Mouse (Mus musculus) ES-E14 (cell line): ENCODE measurements around the gene Eif3b. TPM values are rescaled to one million over a fixed set of nuclear protein-coding genes. Genes with fewer than 3 reads are reported as not detected.

ENCODE experiments used
- DNase-seq: peaks from one replicate; pipeline ENCODE4 v3.0.0-alpha.2; 2013; ENCODE audit warnings: low read depth, low spot score
- H3K27ac ChIP-seq: 2 replicates; pipeline ENCODE4 v1.5.1; 2012; ENCODE audit warnings: low read depth, mild to moderate bottlenecking, low read length, moderate library complexity, mixed read lengths; ENCODE audit not compliant: poor library complexity, insufficient read depth, severe bottlenecking
- H3K36me3 ChIP-seq: 2 replicates; pipeline ENCODE4 v1.6.1; 2012; ENCODE audit warnings: mild to moderate bottlenecking, low read length, moderate library complexity, mixed read lengths; ENCODE audit not compliant: control insufficient read depth, poor library complexity, insufficient read depth, severe bottlenecking
- H3K4me1 ChIP-seq, 2 experiments: fragments of 150-350 bp in 1 of 2; sonication (generic) in 1 of 2; 2 replicates each; pipeline ENCODE4 v1.6.1; 2012; ENCODE audit warnings: low read length in 2 of 2, mild to moderate bottlenecking in 1 of 2, mixed read lengths in 1 of 2; ENCODE audit not compliant: control insufficient read depth in 2 of 2, insufficient read depth in 2 of 2, poor library complexity in 1 of 2
- H3K4me3 ChIP-seq, 2 experiments: fragments of 150-350 bp in 1 of 2; sonication (generic) in 1 of 2; 2 replicates each; pipeline ENCODE4 v1.5.1; 2012; ENCODE audit warnings: low read length in 2 of 2, low read depth in 1 of 2, mild to moderate bottlenecking in 1 of 2, mixed read lengths in 1 of 2; ENCODE audit not compliant: insufficient read depth in 1 of 2, poor library complexity in 1 of 2, severe bottlenecking in 1 of 2
- H3K9ac ChIP-seq: 2 replicates; pipeline ENCODE4 v1.6.1; 2012; ENCODE audit warnings: low read depth, mild to moderate bottlenecking, low read length, mixed read lengths; ENCODE audit not compliant: poor library complexity, insufficient read depth, severe bottlenecking
- H3K9me3 ChIP-seq: fragments of 150-350 bp; sonication (generic); 2 replicates; pipeline ENCODE4 v1.6.1; 2012; ENCODE audit warnings: low read depth, mild to moderate bottlenecking, low read length; ENCODE audit not compliant: control insufficient read depth, insufficient read depth
- CHD2 ChIP-seq: IDR thresholded peaks from 2 replicates; pipeline ENCODE4 v1.6.1; 2014; ENCODE audit warnings: mild to moderate bottlenecking, low read depth, low read length, inconsistent platforms
- HCFC1 ChIP-seq: IDR thresholded peaks from 2 replicates; pipeline ENCODE4 v1.6.1; 2012; ENCODE audit warnings: low read length, inconsistent platforms, borderline replicate concordance; ENCODE audit not compliant: insufficient read depth
- MAFK ChIP-seq: IDR thresholded peaks from 2 replicates; pipeline ENCODE4 v1.6.1; 2014; ENCODE audit warnings: mild to moderate bottlenecking, low read depth, low read length, inconsistent platforms; ENCODE audit not compliant: insufficient read depth
- ZC3H11A ChIP-seq: IDR thresholded peaks from 2 replicates; pipeline ENCODE4 v1.6.1; 2012; ENCODE audit warnings: low read depth, mild to moderate bottlenecking, inconsistent platforms, low read length, borderline replicate concordance
- ZNF384 ChIP-seq: IDR thresholded peaks from 2 replicates; pipeline ENCODE4 v1.6.1; 2012; ENCODE audit warnings: low read depth, low read length, inconsistent platforms
- in situ Hi-C, 2 experiments: fragments of 600-800 bp; cut with MboI; formaldehyde crosslinking; loops; one replicate each; pipeline ENCODE4 v1.15.1; 2025; ENCODE audit warnings: low sequenced_read_pairs in 2 of 2, inconsistent platforms in 1 of 2; ENCODE audit not compliant: unreplicated experiment in 2 of 2
- total RNA-seq: library from RNA; depleted of rRNA; stranded (reverse); fragments of 300-350 nt; gene quantifications from 2 replicates; pipeline ENCODE4 v1.2.3, GENCODE M21; 2012; rRNA removed

Eif3b gene
- total RNA-seq, 1 experiment: 273 TPM

DNA sequence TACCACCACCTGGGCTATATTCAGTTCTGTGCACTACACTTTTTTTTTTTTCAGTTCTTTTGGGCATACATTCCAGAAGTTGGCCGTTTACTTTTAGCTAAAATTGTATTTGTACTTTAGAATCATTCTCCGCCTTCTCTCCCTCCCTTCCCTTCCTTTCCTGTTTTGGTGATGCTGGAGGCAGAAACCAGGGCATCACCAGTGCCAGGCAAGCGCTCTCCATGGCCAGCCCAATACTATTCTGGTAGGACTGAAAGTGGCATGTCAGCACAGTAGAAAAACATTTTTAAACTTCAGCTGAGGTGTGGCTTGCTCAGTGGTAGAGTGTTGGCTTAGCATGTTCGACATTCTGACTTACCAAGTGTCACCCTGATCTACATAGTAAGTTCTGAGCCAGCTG, 62.3 kb downstream of the Eif3b start:
- DNase-seq: no peak
- Histone ChIP-seq H3K36me3 (no peaks in the 10 kb centered on the region), H3K9ac (no peak overlapping the region), H3K9me3 (no peaks in the 10 kb centered on the region), H3K27ac (no peak overlapping the region), H3K4me1 (peaks cover 0 to 2% of the 10 kb centered on the region in 2 experiments; a peak in 1 of 4 replicates), H3K4me3 (no peak overlapping the region)
- TF ChIP-seq ZNF384 (no peak), CHD2 (no peak), HCFC1 (no peak), ZC3H11A (no peak), MAFK (no peak)
- in situ Hi-C loops: loop anchor here in 1 of 2 experiments (25.0 kb wide), 1 partner anchor 944 kb away; the partner anchor contains the start of gene Uncx

DNA sequence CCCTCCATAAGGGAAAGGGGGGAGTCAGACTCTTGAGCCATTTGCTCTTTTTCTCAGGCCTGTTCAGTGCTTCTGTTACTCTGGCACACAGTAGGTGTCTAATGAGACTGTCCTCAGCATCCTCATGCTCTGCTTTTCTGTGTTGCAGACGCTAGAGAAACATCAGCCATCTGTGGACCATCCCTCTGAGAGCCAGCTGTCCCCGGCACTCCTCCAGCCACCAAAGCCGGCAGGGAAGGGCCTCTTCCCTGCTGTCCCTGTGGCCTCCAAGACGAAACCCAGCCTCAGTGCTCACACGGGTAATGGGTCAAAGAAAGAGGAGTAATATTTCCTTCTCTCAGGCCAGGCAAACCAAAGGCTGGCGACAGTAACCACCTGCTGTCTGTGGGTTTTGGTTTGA, 72.0 kb downstream of the Eif3b start:
- no peaks in the 10 kb centered on the region for H3K36me3 ChIP-seq
- in situ Hi-C loops: loop anchor here in 1 of 2 experiments (25.0 kb wide), 1 partner anchor 954 kb away; the partner anchor contains the start of gene Uncx
- H3K4me1 ChIP-seq: peaks cover 2 to 9% of the 10 kb centered on the region in 2 experiments; a peak in 2 of 4 replicates
- H3K9ac ChIP-seq: no peak overlapping the region
- TF ChIP-seq ZC3H11A: no peak
- TF ChIP-seq HCFC1: no peak
- no peak for TF ChIP-seq CHD2
- no peak for TF ChIP-seq ZNF384
- no peak for TF ChIP-seq MAFK
- H3K4me3 ChIP-seq: no peak overlapping the region
- no peaks in the 10 kb centered on the region for H3K9me3 ChIP-seq
- no peak for DNase-seq
- H3K27ac ChIP-seq: no peak overlapping the region

DNA sequence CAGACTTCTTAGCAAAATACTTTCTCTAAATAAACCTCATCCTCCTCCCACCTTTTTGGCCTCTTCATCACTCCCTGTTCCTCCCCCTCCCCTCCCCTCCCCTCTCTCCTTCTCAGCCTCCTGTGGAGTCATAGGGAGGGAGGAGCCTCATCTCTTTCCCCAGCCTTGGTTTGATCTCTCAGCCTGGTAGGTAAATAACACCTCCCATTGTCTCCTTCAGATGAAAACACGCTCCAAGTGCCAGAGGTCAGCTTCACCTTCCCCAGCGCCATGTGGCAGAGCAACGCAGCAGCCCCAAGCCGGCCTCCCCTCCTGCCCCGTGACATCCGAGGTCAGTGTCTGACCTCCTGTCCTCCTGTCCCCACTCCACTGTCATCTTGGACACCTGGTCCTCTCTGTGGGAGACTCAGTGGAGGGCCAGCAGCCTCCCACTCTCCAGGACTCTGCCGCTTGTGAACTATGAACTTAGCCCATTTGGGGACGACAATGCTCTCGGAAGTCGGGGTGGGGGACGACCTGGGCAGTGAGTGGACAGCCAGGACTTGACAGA, 73.6 kb downstream of the Eif3b start:
- TF ChIP-seq ZC3H11A (no peak), CHD2 (no peak), ZNF384 (no peak)
- H3K9me3 ChIP-seq: no peaks in the 10 kb centered on the region
- peak; percentile 37 for DNase-seq
- H3K9ac ChIP-seq: no peak overlapping the region
- in situ Hi-C loops: loop anchor here in 1 of 2 experiments (25.0 kb wide), 1 partner anchor 955 kb away; the partner anchor contains the start of gene Uncx
- no peak overlapping the region; a peak in 1 of 4 replicates for H3K4me3 ChIP-seq
- no peaks in the 10 kb centered on the region for H3K36me3 ChIP-seq
- peaks cover 2 to 9% of the 10 kb centered on the region in 2 experiments; a peak in 2 of 4 replicates for H3K4me1 ChIP-seq
- H3K27ac ChIP-seq: no peak overlapping the region

Other genes with a start within 250 kb of the Eif3b start
- 47.2 and 47.3 TPM in 2 replicates for gene Mad1l1, start 97.8 kb upstream of the Eif3b start, total RNA-seq
- gene Nudt1, start 97.7 kb upstream of the Eif3b start, total RNA-seq: 49.6 and 67.7 TPM in 2 replicates
- 12.3 and 14.6 TPM in 2 replicates for gene Mrm2, start 87.4 kb upstream of the Eif3b start, total RNA-seq
- 27.9 and 41.4 TPM in 2 replicates for gene Snx8, start 30.1 kb upstream of the Eif3b start, total RNA-seq
- gene Gm4869, start 26.3 kb downstream of the Eif3b start, total RNA-seq: 0.05 and 0.13 TPM in 2 replicates
- gene Chst12, start 86.2 kb downstream of the Eif3b start, total RNA-seq: 34.8 and 35.9 TPM in 2 replicates
- gene Grifin, start 145.7 kb downstream of the Eif3b start, total RNA-seq: 0.89 TPM in 1 of 2 replicates, not detected in the other
- 13.3 and 28.1 TPM in 2 replicates for gene Lfng, start 188.0 kb downstream of the Eif3b start, total RNA-seq
- 14.9 and 18.6 TPM in 2 replicates for gene Ttyh3, start 229.7 kb downstream of the Eif3b start, total RNA-seq